Mouse (Mus musculus): ENCODE results near the gene B430305J03Rik.
A peak's percentile ranks its signal among the peaks of the same experiment; 100 is the strongest.

The B430305J03Rik gene

GRCm38 (mm10) chr3:61365779-61366373 is at the start of gene B430305J03Rik:
Gene B430305J03Rik, minus strand, starts transcription at chr3:61365951.
- DNase-seq (ENCODE audit: low spot score in 2 of 2): peak; percentile 51 to 56

- DNase-seq (ENCODE audit: low spot score in 2 of 2): peak; percentile 51 to 60
Measured at GRCm38 (mm10) chr3:61409683-61410082, 43.9 kb upstream of the B430305J03Rik start.

- DNase-seq (ENCODE audit: low spot score in 2 of 2): peak; percentile 14 to 48
Measured at GRCm38 (mm10) chr3:61406921-61407320, 41.2 kb upstream of the B430305J03Rik start.

- no peak for DNase-seq (ENCODE audit: low spot score in 2 of 2)
Measured at GRCm38 (mm10) chr3:61400823-61401387, 35.2 kb upstream of the B430305J03Rik start.

- DNase-seq (ENCODE audit: low spot score in 2 of 2): no peak
Measured at GRCm38 (mm10) chr3:61396728-61397127, 31.0 kb upstream of the B430305J03Rik start.

GRCm38 (mm10) chr3:61395382-61395781 is 29.6 kb upstream of the B430305J03Rik start:
- no peak for DNase-seq (ENCODE audit: low spot score in 2 of 2)

GRCm38 (mm10) chr3:61393520-61393919 is 27.8 kb upstream of the B430305J03Rik start:
- DNase-seq (ENCODE audit: low spot score in 2 of 2): no peak

GRCm38 (mm10) chr3:61392881-61393280 is 27.1 kb upstream of the B430305J03Rik start:
- DNase-seq (ENCODE audit: low spot score in 2 of 2): no peak

GRCm38 (mm10) chr3:61391564-61391963 is 25.8 kb upstream of the B430305J03Rik start:
- no peak for DNase-seq (ENCODE audit: low spot score in 2 of 2)

GRCm38 (mm10) chr3:61386368-61386767 is 20.6 kb upstream of the B430305J03Rik start:
- DNase-seq (ENCODE audit: low spot score in 2 of 2): no peak

- DNase-seq (ENCODE audit: low spot score in 2 of 2): no peak
Measured at GRCm38 (mm10) chr3:61376001-61376400, 10.2 kb upstream of the B430305J03Rik start.

GRCm38 (mm10) chr3:61368446-61368845 is 2.7 kb upstream of the B430305J03Rik start:
- no peak for DNase-seq (ENCODE audit: low spot score in 2 of 2)

- peak; percentile 23 to 29 for DNase-seq (ENCODE audit: low spot score in 2 of 2)
Measured at GRCm38 (mm10) chr3:61364978-61365778, 573 bp downstream of the B430305J03Rik start.

GRCm38 (mm10) chr3:61364661-61364977 is 1.1 kb downstream of the B430305J03Rik start:
- DNase-seq (ENCODE audit: low spot score in 2 of 2): no peak

GRCm38 (mm10) chr3:61363989-61364660 is 1.6 kb downstream of the B430305J03Rik start:
- DNase-seq (ENCODE audit: low spot score in 2 of 2): peak; percentile 91 to 92

- peak; percentile 78 to 81 for DNase-seq (ENCODE audit: low spot score in 2 of 2)
Measured at GRCm38 (mm10) chr3:61363161-61363988, 2.4 kb downstream of the B430305J03Rik start.

- no peak for DNase-seq (ENCODE audit: low spot score in 2 of 2)
Measured at GRCm38 (mm10) chr3:61362821-61363160, 3.0 kb downstream of the B430305J03Rik start.

- no peak for DNase-seq (ENCODE audit: low spot score in 2 of 2)
Measured at GRCm38 (mm10) chr3:61361338-61361737, 4.4 kb downstream of the B430305J03Rik start, which contains the start of gene Rap2b. Gene Rap2b, plus strand, starts transcription at chr3:61361638.

GRCm38 (mm10) chr3:61358756-61359293 is 6.9 kb downstream of the B430305J03Rik start:
- no peak for DNase-seq (ENCODE audit: low spot score in 2 of 2)

GRCm38 (mm10) chr3:61358107-61358506 is 7.6 kb downstream of the B430305J03Rik start:
- DNase-seq (ENCODE audit: low spot score in 2 of 2): peak; percentile 27 to 34

GRCm38 (mm10) chr3:61355464-61355863 is 10.3 kb downstream of the B430305J03Rik start:
- DNase-seq (ENCODE audit: low spot score in 2 of 2): no peak

Data from spleen, postnatal 36 days (tissue).